In genomic region chr15:32012044-32012443, GRCm38 (mm10) we compare ENCODE assay signal across 8 mouse cellular contexts.
DNase-seq lines count a peak whose midpoint lies in the region; ATAC-seq and TF ChIP-seq lines count a peak whose summit lies in the region.

No protein-coding gene starts in this region.

- H3K9ac ChIP-seq in hindbrain, embryonic 11.5 days (ENCODE audit: low read depth, low read length): no peak overlapping the region
- H3K9ac ChIP-seq in hindbrain, embryonic 14.5 days: no peak overlapping the region
- H3K9ac ChIP-seq in hindbrain, embryonic 16.5 days (ENCODE audit: low read depth, low read length): no peak overlapping the region

- peak; percentile 59 for DNase-seq in hindbrain, embryonic 11.5 days (ENCODE audit: low spot score)
- DNase-seq in hindbrain, embryonic 14.5 days (ENCODE audit: low spot score): no peak
- DNase-seq in urinary bladder, postnatal 25 days (ENCODE audit: low spot score): peak; percentile 39
- no peak for DNase-seq in urinary bladder, postnatal 4 days (ENCODE audit: low spot score in 2 of 2)
- DNase-seq in kidney, postnatal 14 days: peak; percentile 68

- H3K36me3 ChIP-seq in hindbrain, embryonic 11.5 days (ENCODE audit: control insufficient read depth, insufficient read depth, low read length): no peaks in the 10 kb centered on the region
- no peaks in the 10 kb centered on the region for H3K36me3 ChIP-seq in hindbrain, embryonic 14.5 days (replicated peaks; ENCODE audit: control insufficient read depth, insufficient read depth)
- H3K36me3 ChIP-seq in hindbrain, embryonic 16.5 days (ENCODE audit: control insufficient read depth, insufficient read depth, low read length): no peaks in the 10 kb centered on the region

- no peaks in the 10 kb centered on the region for H3K9me3 ChIP-seq in hindbrain, embryonic 11.5 days (ENCODE audit: control insufficient read depth, low read length)
- H3K9me3 ChIP-seq in hindbrain, embryonic 14.5 days (ENCODE audit: control insufficient read depth, low read length): no peaks in the 10 kb centered on the region
- H3K9me3 ChIP-seq in hindbrain, embryonic 16.5 days (ENCODE audit: control insufficient read depth, low read length): no peaks in the 10 kb centered on the region

- H3K4me1 ChIP-seq in hindbrain, embryonic 11.5 days (replicated peaks; ENCODE audit: control insufficient read depth, insufficient read depth, low read length): no peaks in the 10 kb centered on the region
- no peaks in the 10 kb centered on the region for H3K4me1 ChIP-seq in hindbrain, embryonic 14.5 days (replicated peaks; ENCODE audit: control insufficient read depth, insufficient read depth, low read length)
- no peaks in the 10 kb centered on the region for H3K4me1 ChIP-seq in cortical plate, adult 2 months (ENCODE audit: control insufficient read depth, insufficient read depth, low read length)
- no peaks in the 10 kb centered on the region for H3K4me1 ChIP-seq in hindbrain, embryonic 16.5 days (ENCODE audit: control insufficient read depth, insufficient read depth, low read depth, low read length)

- H3K4me3 ChIP-seq in hindbrain, embryonic 11.5 days (ENCODE audit: low read depth, low read length): no peak overlapping the region
- no peak overlapping the region for H3K4me3 ChIP-seq in hindbrain, embryonic 14.5 days (replicated peaks; ENCODE audit: low read length)
- no peak overlapping the region for H3K4me3 ChIP-seq in cortical plate, adult 2 months (ENCODE audit: insufficient read depth, low read length)
- no peak overlapping the region for H3K4me3 ChIP-seq in hindbrain, embryonic 16.5 days (ENCODE audit: low read length)

- WGBS in hindbrain, embryonic 11.5 days: 55% methylated on average over 2 of the region's 2 CpGs
- 67% methylated on average over 2 of the region's 2 CpGs for WGBS in hindbrain, embryonic 14.5 days
- 68% methylated on average over 2 of the region's 2 CpGs for WGBS in hindbrain, embryonic 16.5 days

- peak; percentile 38; the same call in 1 of the 2 replicates for TF ChIP-seq CTCF in cortical plate, adult 2 months (IDR thresholded peaks at IDR 0.05; ENCODE audit: extremely low read depth, insufficient read depth, low read length)

- no peaks in the 10 kb centered on the region for H3K27me3 ChIP-seq in hindbrain, embryonic 11.5 days (ENCODE audit: control insufficient read depth, insufficient read depth, low read length)
- H3K27me3 ChIP-seq in hindbrain, embryonic 14.5 days (ENCODE audit: control insufficient read depth, insufficient read depth, low read length): no peaks in the 10 kb centered on the region
- no peaks in the 10 kb centered on the region for H3K27me3 ChIP-seq in hindbrain, embryonic 16.5 days (replicated peaks; ENCODE audit: control insufficient read depth, insufficient read depth, low read length)

- ATAC-seq in hindbrain, embryonic 11.5 days (ENCODE audit: low FRiP score): 0 out of 2 replicates have a peak, but pooled peaks have one; percentile 38
- ATAC-seq in hindbrain, embryonic 14.5 days (ENCODE audit: low FRiP score): no peak
- ATAC-seq in activated CD4-positive, CD25-positive, alpha-beta regulatory T cell, adult 4 months: no peak
- no peak for ATAC-seq in hindbrain, embryonic 16.5 days

- no peak for TF ChIP-seq POLR2A in cortical plate, adult 2 months (IDR thresholded peaks at IDR 0.05; ENCODE audit: extremely low read depth, insufficient read depth, low read length)

- no peak overlapping the region for H3K27ac ChIP-seq in hindbrain, embryonic 11.5 days (ENCODE audit: low read depth, low read length)
- H3K27ac ChIP-seq in hindbrain, embryonic 14.5 days: no peak overlapping the region
- no peak overlapping the region for H3K27ac ChIP-seq in cortical plate, adult 2 months (ENCODE audit: insufficient read depth, low read length)
- no peak overlapping the region for H3K27ac ChIP-seq in hindbrain, embryonic 16.5 days (ENCODE audit: low read depth, low read length)

- no peak overlapping the region for H3K4me2 ChIP-seq in hindbrain, embryonic 11.5 days (replicated peaks; ENCODE audit: low read depth, low read length)
- no peak overlapping the region for H3K4me2 ChIP-seq in hindbrain, embryonic 14.5 days (replicated peaks)
- no peak overlapping the region for H3K4me2 ChIP-seq in hindbrain, embryonic 16.5 days (ENCODE audit: low read length)

Comparison
In these comparisons a context has a peak if more than half of its experiments do, and no peak if none do; other contexts are left out.
1. DNase-seq: peak in hindbrain, embryonic 11.5 days (single experiment), urinary bladder, postnatal 25 days (single experiment) and kidney, postnatal 14 days (single experiment); none in hindbrain, embryonic 14.5 days (single experiment) and urinary bladder, postnatal 4 days (0 of 2).